Mouse (Mus musculus) T-helper 2 cell (primary cell): ENCODE results near the gene Tmco5b.

ENCODE experiments used
- in situ Hi-C: fragments of 300-600 bp; cut with MboI, MseI; formaldehyde crosslinking; loops from one replicate; pipeline ENCODE4 v1.15.1; 2025; ENCODE audit warnings: high pct_unique_total_duplicates

Tmco5b gene

GRCm38 (mm10) chr2:113285432-113285831 is at the start of gene Tmco5b:
Gene Tmco5b, plus strand, starts transcription at chr2:113285732.
- in situ Hi-C loops, result no loop called here

- in situ Hi-C loops, result loop anchor here (10.0 kb wide), 1 partner anchor 462 kb away; no protein-coding TSS in a partner anchor
These were observed 48.5 kb upstream of the Tmco5b start for GRCm38 (mm10) chr2:113236993-113237392.

DNA sequence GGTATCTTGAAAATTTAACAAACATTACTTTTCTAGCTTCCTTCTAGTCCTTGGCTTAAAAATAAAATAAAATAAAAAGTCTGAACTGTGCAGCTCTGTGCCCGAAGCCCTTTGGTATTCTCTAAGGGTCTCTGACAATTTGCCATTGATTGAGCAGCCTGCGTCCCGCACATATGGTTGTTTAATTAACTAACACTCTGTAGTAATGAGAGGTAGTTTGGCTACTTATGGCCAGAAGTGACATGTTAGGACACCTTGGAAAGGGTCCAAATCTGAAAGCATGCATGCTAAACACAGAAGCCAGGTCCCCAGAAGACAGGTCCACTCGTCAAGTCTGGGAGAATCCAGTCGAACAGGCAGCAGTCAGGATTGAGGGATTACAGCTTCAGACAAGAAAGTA is 46.7 kb upstream of the Tmco5b start:
- in situ Hi-C loops, result loop anchor here (10.0 kb wide), 1 partner anchor 464 kb away; no protein-coding TSS in a partner anchor

GRCm38 (mm10) chr2:113302349-113303239 is 17.1 kb downstream of the Tmco5b start:
- in situ Hi-C loops, result no loop called here

DNA sequence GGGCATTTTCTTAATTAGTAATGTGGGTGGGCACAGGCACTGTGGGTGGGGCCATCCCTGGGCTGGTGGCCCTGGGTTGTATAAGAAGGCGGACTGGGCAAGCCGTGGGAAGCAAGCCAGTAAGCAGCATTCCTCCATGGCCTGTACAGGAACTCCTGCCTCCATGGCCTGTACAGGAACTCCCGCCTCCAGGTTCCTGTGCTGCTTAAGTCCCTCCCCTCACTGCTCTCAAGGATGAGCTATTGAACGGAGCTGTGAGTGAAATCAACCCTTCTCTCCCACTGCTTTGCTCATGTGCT is 17.7 kb downstream of the Tmco5b start:
- in situ Hi-C loops, result no loop called here

DNA sequence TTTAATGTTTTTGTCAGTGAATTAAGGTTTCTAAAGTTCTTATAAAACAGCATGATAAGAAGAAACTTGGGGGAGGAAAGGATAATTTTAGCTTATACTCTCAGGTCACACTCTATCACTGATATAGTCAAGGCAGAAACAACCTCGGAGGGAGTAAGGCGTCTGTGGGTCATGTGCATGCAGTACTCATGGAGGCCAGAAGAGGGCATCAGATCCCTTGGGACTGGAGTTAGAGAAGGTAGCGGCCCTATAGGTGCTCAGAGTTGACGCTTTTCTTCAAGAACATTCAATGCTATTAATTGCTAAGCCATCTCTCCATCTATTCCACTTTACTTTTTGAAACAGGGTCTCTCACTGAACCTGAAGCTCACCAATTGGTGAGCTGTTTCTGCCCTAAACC is 19.8 kb downstream of the Tmco5b start:
- in situ Hi-C loops, result no loop called here

DNA sequence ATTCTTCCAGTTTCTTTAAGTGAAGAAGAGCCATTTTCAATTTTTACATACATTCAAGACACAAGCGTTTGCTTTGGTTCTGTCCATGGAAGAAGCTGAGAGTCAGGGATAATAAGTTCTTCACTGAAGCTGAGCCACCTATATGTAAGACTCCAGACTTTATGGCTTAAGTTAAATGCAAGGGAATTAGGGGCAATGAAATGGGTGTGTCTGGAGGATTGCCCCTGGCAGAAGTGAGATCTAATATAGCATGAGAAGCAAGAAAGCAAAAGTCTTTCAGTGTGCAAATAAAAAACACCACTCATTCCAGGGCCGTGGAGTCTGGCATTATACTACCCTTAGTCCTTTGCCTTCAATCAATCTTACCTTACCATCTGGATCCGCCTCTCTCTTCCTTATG is 25.7 kb downstream of the Tmco5b start:
- in situ Hi-C loops, result no loop called here

GRCm38 (mm10) chr2:113323016-113323415 is 37.5 kb downstream of the Tmco5b start:
- in situ Hi-C loops, result no loop called here

DNA sequence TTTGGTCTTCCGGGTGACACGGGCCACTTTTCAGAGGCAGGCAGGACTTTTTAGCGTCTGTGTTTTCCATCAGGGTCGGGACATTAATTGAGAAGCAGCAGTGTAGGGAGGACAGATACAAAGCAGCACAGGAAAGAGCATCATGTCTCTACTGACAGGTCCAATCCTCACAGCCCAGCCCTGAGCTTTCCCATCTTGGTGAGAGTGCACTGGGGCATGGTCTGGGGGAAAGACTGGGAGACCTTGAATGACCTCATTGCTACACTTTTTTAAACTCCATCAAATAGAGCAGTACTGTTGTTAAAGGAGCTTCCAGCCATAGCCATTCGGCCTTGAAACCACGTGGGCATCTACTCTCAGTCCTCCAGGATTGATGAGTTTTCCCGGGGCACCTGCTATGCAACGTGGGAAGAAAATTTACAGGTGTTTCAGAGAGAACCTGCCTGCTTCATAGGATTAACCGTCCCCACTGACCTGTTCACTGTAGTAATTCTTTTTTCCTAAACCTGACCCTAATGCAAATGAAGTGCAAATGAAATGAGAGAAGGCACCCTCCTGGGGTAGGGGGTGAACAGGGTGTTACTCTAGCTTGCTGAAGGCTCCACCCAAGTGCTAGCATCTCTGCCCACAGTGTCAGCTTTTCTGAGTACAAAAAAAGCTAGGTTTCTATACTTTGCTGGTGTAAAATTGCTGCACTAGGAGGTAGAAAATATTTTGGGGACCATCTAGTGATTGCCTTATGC is 48.4 kb downstream of the Tmco5b start:
- in situ Hi-C loops, result no loop called here

DNA sequence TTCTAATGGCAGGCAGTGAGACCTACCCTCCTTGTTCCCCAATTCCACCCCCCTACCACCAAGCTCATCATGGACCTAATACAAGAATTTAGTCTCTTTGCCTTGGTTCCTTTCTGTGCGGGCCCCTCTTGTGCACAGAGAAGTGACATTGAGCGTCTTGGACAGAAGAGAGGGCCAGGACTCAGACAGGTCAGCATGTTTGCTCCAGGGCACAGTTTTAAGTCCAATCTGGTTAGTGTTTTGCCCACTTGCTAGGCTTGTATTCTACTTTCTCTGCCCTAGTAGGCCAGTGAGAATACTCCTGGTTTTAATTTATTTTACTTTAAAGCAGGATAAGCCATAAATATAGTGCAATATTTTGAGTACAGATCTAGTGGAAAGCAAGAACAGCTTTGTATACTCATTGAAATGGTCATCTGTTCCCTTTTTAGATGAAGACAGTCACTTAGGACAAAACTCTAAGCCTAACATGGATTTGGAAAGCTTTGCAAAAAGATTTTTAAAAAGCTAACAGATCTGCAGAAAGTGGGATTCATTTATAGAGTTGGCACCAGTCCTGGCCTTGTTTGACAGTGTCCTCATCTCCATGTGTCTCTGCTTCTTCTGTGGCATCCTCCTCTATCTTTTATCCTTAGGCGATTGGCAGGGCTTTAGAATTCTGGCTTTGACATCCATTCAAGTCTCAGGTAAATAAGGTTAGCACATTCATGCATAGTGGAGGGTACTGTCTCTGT is 50.2 kb downstream of the Tmco5b start:
- in situ Hi-C loops, result no loop called here

GRCm38 (mm10) chr2:113344536-113344935 is 59.0 kb downstream of the Tmco5b start:
- in situ Hi-C loops, result no loop called here
